Mouse (Mus musculus): ENCODE measurements around the gene Ccdc190. TPM values are rescaled to one million over a fixed set of nuclear protein-coding genes. Genes with fewer than 3 reads are reported as not detected.

Ccdc190 gene
- not detected in 2 replicates for polyA plus RNA-seq (2015; fragmentation: Nextera tagmentation; extraction: Ambion mirVana)

DNA sequence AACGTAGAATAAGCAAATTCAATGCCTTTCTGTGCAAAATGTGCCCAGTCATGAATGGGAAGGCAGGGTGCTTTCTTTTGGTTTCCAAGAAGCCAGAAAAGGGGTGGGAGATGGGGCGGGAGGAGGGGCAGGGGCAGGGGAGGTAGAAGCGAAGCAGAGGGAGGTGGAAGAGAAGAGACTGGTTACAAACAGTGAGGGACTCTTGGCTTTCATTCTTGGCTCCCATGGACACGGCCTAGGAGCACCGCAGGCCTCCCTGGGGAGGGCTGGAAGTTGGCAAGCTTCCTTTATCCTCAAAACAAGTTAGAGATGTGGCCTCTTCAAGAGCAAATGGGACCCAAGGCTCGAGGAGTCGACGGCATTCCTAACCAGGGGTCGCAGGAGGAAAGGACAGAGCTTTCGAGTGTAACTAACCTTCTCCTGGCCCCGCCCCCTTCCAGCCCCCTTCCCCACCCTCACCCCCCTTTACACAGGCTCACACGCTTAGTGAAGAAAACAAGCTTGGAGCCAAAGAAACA lies at the start of gene Ccdc190:
TSS of gene Ccdc190 (plus strand) at position 195 of the 518 bp plus-strand sequence.
- 19% methylated on average over 12 of the region's 12 CpGs for WGBS (ENCODE audit: insufficient replicate concordance)
- no peak within 1 kb of the TSS for H3K4me2 ChIP-seq (ENCODE audit: low read depth, low read length)
- H3K4me3 ChIP-seq (ENCODE audit: low read depth, low read length) = no peak within 1 kb of the TSS

DNA sequence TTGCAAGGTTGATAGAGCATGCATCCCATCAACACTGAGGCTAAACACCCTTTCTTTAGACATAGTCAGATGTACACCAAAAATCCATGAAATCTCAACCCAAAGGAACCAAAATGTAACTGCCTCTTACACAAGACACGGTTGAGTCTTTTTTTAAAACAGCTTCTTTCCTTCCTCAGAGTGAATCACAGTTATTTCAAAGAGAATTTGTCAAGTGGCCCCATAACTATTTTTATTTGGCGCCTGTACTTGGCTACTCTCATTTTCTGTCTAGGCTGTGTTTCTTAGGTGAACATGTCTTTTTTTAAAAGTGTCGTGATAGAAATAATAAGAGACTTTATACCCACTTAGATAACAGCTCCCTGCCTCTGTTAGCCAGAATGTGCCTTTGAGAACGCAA lies 49.4 kb upstream of the Ccdc190 start:
- no peaks in the 10 kb centered on the region for H3K27me3 ChIP-seq (ENCODE audit: control insufficient read depth, insufficient read depth, low read depth, low read length)
- no peak overlapping the region for H3K4me3 ChIP-seq (ENCODE audit: low read depth, low read length)
- no peak overlapping the region for H3K4me2 ChIP-seq (ENCODE audit: low read depth, low read length)
- H3K9me3 ChIP-seq (replicated peaks; ENCODE audit: control insufficient read depth, low read length) = no peaks in the 10 kb centered on the region
- ATAC-seq (ENCODE audit: low read depth) = no peak
- H3K4me1 ChIP-seq (ENCODE audit: control insufficient read depth, low read depth, low read length) = no peaks in the 10 kb centered on the region
- no peak overlapping the region for H3K27ac ChIP-seq (ENCODE audit: low read length)
- H3K9ac ChIP-seq (ENCODE audit: low read depth, low read length) = no peak overlapping the region
- H3K36me3 ChIP-seq (ENCODE audit: control insufficient read depth, insufficient read depth) = no peaks in the 10 kb centered on the region
- 61% methylated on average over 4 of the region's 4 CpGs for WGBS (ENCODE audit: insufficient replicate concordance)

More for the DNA sequence above, at the start of gene Ccdc190:
- Histone ChIP-seq H3K27me3 (ENCODE audit: control insufficient read depth, insufficient read depth, low read depth, low read length) (no peaks in the 10 kb centered on the region), H3K27ac (ENCODE audit: low read length) (no peak within 1 kb of the TSS), H3K36me3 (ENCODE audit: control insufficient read depth, insufficient read depth) (no peaks in the 10 kb centered on the region), H3K4me1 (ENCODE audit: control insufficient read depth, low read depth, low read length) (no peaks in the 10 kb centered on the region), H3K9ac (ENCODE audit: low read depth, low read length) (no peak within 1 kb of the TSS), H3K9me3 (replicated peaks; ENCODE audit: control insufficient read depth, low read length) (no peaks in the 10 kb centered on the region)
- ATAC-seq (ENCODE audit: low read depth) = no peak

- Histone ChIP-seq H3K4me3 (ENCODE audit: low read depth, low read length) (no peak overlapping the region), H3K4me2 (ENCODE audit: low read depth, low read length) (no peak overlapping the region), H3K36me3 (ENCODE audit: control insufficient read depth, insufficient read depth) (no peaks in the 10 kb centered on the region), H3K27ac (ENCODE audit: low read length) (no peak overlapping the region), H3K27me3 (ENCODE audit: control insufficient read depth, insufficient read depth, low read depth, low read length) (no peaks in the 10 kb centered on the region), H3K9ac (ENCODE audit: low read depth, low read length) (no peak overlapping the region), H3K9me3 (replicated peaks; ENCODE audit: control insufficient read depth, low read length) (no peaks in the 10 kb centered on the region), H3K4me1 (ENCODE audit: control insufficient read depth, low read depth, low read length) (no peaks in the 10 kb centered on the region)
- 57% methylated on average over 5 of the region's 5 CpGs for WGBS (ENCODE audit: insufficient replicate concordance)
- no peak for ATAC-seq (ENCODE audit: low read depth)
These were observed 48.3 kb upstream of the Ccdc190 start for GRCm38 (mm10) chr1:169880181-169880580.

DNA sequence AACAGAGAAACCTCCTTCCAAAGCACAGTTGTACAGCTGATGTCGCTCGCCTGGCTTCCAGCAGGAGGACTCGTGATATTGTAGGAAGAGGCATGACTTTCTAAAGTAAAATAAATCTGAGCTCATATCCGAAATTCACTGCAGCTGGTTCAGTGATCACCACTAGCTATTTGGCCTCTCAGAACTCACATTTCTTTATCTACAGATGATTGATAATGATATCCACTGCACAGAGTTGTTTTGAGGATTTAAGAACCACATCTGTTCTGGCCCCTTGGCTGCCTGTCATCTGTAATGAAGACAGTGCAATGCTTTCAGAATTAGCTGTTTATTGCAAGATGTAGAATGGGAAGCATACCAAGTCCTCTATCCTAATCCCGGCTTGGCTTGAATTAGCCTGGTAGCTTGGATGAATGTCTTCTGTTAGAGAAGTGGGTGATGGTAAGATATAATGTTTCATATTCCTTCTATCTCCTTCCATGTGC lies 45.3 kb upstream of the Ccdc190 start:
- 58% methylated on average over 5 of the region's 5 CpGs for WGBS (ENCODE audit: insufficient replicate concordance)
- H3K9ac ChIP-seq (ENCODE audit: low read depth, low read length) = no peak overlapping the region
- H3K27me3 ChIP-seq (ENCODE audit: control insufficient read depth, insufficient read depth, low read depth, low read length) = no peaks in the 10 kb centered on the region
- H3K4me1 ChIP-seq (ENCODE audit: control insufficient read depth, low read depth, low read length) = no peaks in the 10 kb centered on the region
- no peak overlapping the region for H3K4me3 ChIP-seq (ENCODE audit: low read depth, low read length)
- no peaks in the 10 kb centered on the region for H3K9me3 ChIP-seq (replicated peaks; ENCODE audit: control insufficient read depth, low read length)
- ATAC-seq (ENCODE audit: low read depth) = no peak
- no peak overlapping the region for H3K27ac ChIP-seq (ENCODE audit: low read length)
- H3K4me2 ChIP-seq (ENCODE audit: low read depth, low read length) = no peak overlapping the region
- H3K36me3 ChIP-seq (ENCODE audit: control insufficient read depth, insufficient read depth) = no peaks in the 10 kb centered on the region

- H3K9ac ChIP-seq (ENCODE audit: low read depth, low read length) = no peak overlapping the region
- ATAC-seq (ENCODE audit: low read depth) = no peak
- no peaks in the 10 kb centered on the region for H3K9me3 ChIP-seq (replicated peaks; ENCODE audit: control insufficient read depth, low read length)
- no peaks in the 10 kb centered on the region for H3K4me1 ChIP-seq (ENCODE audit: control insufficient read depth, low read depth, low read length)
- no peaks in the 10 kb centered on the region for H3K27me3 ChIP-seq (ENCODE audit: control insufficient read depth, insufficient read depth, low read depth, low read length)
- H3K4me3 ChIP-seq (ENCODE audit: low read depth, low read length) = no peak overlapping the region
- H3K27ac ChIP-seq (ENCODE audit: low read length) = no peak overlapping the region
- 56% methylated on average over 2 of the region's 2 CpGs for WGBS (ENCODE audit: insufficient replicate concordance)
- no peaks in the 10 kb centered on the region for H3K36me3 ChIP-seq (ENCODE audit: control insufficient read depth, insufficient read depth)
- no peak overlapping the region for H3K4me2 ChIP-seq (ENCODE audit: low read depth, low read length)
These were observed 39.2 kb upstream of the Ccdc190 start for GRCm38 (mm10) chr1:169889250-169889649.

DNA sequence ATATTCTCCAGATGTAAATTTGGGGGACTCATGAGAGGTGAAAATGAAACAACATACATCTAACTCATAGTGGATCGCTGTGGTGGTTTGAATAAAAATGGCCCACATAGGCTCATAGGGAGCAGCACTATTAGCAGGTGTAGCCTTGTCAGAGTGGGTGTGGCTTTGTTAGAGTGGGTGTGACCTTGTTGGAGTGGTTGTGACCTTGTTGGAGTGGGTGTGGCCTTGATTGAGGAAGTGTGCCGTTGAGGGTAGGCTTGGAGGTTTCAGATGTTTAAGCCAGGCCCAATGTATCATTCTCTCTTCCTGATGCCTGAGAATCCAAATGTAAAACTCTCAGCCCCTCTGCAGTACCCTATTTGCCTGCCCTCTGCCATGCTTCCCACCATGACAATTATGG lies 34.5 kb upstream of the Ccdc190 start:
- Histone ChIP-seq H3K4me2 (ENCODE audit: low read depth, low read length) (no peak overlapping the region), H3K9me3 (replicated peaks; ENCODE audit: control insufficient read depth, low read length) (no peaks in the 10 kb centered on the region), H3K27ac (ENCODE audit: low read length) (no peak overlapping the region), H3K36me3 (ENCODE audit: control insufficient read depth, insufficient read depth) (no peaks in the 10 kb centered on the region), H3K4me1 (ENCODE audit: control insufficient read depth, low read depth, low read length) (no peaks in the 10 kb centered on the region), H3K4me3 (ENCODE audit: low read depth, low read length) (no peak overlapping the region), H3K9ac (ENCODE audit: low read depth, low read length) (no peak overlapping the region), H3K27me3 (ENCODE audit: control insufficient read depth, insufficient read depth, low read depth, low read length) (no peaks in the 10 kb centered on the region)
- no peak for ATAC-seq (ENCODE audit: low read depth)
- 49% methylated on average over 2 of the region's 2 CpGs for WGBS (ENCODE audit: insufficient replicate concordance)

GRCm38 (mm10) chr1:169895686-169896085 lies 32.8 kb upstream of the Ccdc190 start:
- 58% methylated on average over 1 of the region's 1 CpGs for WGBS (ENCODE audit: insufficient replicate concordance)
- Histone ChIP-seq H3K36me3 (ENCODE audit: control insufficient read depth, insufficient read depth) (no peaks in the 10 kb centered on the region), H3K4me2 (ENCODE audit: low read depth, low read length) (no peak overlapping the region), H3K4me1 (ENCODE audit: control insufficient read depth, low read depth, low read length) (no peaks in the 10 kb centered on the region), H3K27me3 (ENCODE audit: control insufficient read depth, insufficient read depth, low read depth, low read length) (no peaks in the 10 kb centered on the region), H3K9ac (ENCODE audit: low read depth, low read length) (no peak overlapping the region), H3K9me3 (replicated peaks; ENCODE audit: control insufficient read depth, low read length) (no peaks in the 10 kb centered on the region), H3K27ac (ENCODE audit: low read length) (no peak overlapping the region), H3K4me3 (ENCODE audit: low read depth, low read length) (no peak overlapping the region)
- no peak for ATAC-seq (ENCODE audit: low read depth)

- Histone ChIP-seq H3K27ac (ENCODE audit: low read length) (no peak overlapping the region), H3K9ac (ENCODE audit: low read depth, low read length) (no peak overlapping the region), H3K4me3 (ENCODE audit: low read depth, low read length) (no peak overlapping the region), H3K36me3 (ENCODE audit: control insufficient read depth, insufficient read depth) (no peaks in the 10 kb centered on the region), H3K9me3 (replicated peaks; ENCODE audit: control insufficient read depth, low read length) (no peaks in the 10 kb centered on the region), H3K4me2 (ENCODE audit: low read depth, low read length) (no peak overlapping the region), H3K4me1 (ENCODE audit: control insufficient read depth, low read depth, low read length) (no peaks in the 10 kb centered on the region), H3K27me3 (ENCODE audit: control insufficient read depth, insufficient read depth, low read depth, low read length) (no peaks in the 10 kb centered on the region)
- no peak for ATAC-seq (ENCODE audit: low read depth)
- WGBS (ENCODE audit: insufficient replicate concordance) = 28% methylated on average over 1 of the region's 1 CpGs
These were observed 30.5 kb upstream of the Ccdc190 start for GRCm38 (mm10) chr1:169897916-169898315.

- Histone ChIP-seq H3K27ac (ENCODE audit: low read length) (no peak overlapping the region), H3K9ac (ENCODE audit: low read depth, low read length) (no peak overlapping the region), H3K4me1 (ENCODE audit: control insufficient read depth, low read depth, low read length) (no peaks in the 10 kb centered on the region), H3K27me3 (ENCODE audit: control insufficient read depth, insufficient read depth, low read depth, low read length) (no peaks in the 10 kb centered on the region), H3K9me3 (replicated peaks; ENCODE audit: control insufficient read depth, low read length) (no peaks in the 10 kb centered on the region), H3K4me3 (ENCODE audit: low read depth, low read length) (no peak overlapping the region), H3K36me3 (ENCODE audit: control insufficient read depth, insufficient read depth) (no peaks in the 10 kb centered on the region), H3K4me2 (ENCODE audit: low read depth, low read length) (no peak overlapping the region)
- no peak for ATAC-seq (ENCODE audit: low read depth)
- 68% methylated on average over 7 of the region's 7 CpGs for WGBS (ENCODE audit: insufficient replicate concordance)
These were observed 29.8 kb upstream of the Ccdc190 start for GRCm38 (mm10) chr1:169898607-169899006.

All from liver, embryonic 16.5 days (tissue).